Mouse (Mus musculus) ovary, postnatal 14 days (tissue): ENCODE results near the gene Junb.

Experiments
- DNase-seq: peaks from one replicate; pipeline ENCODE4 v3.0.0; 2022; ENCODE audit warnings: low spot score

The Junb gene

DNA sequence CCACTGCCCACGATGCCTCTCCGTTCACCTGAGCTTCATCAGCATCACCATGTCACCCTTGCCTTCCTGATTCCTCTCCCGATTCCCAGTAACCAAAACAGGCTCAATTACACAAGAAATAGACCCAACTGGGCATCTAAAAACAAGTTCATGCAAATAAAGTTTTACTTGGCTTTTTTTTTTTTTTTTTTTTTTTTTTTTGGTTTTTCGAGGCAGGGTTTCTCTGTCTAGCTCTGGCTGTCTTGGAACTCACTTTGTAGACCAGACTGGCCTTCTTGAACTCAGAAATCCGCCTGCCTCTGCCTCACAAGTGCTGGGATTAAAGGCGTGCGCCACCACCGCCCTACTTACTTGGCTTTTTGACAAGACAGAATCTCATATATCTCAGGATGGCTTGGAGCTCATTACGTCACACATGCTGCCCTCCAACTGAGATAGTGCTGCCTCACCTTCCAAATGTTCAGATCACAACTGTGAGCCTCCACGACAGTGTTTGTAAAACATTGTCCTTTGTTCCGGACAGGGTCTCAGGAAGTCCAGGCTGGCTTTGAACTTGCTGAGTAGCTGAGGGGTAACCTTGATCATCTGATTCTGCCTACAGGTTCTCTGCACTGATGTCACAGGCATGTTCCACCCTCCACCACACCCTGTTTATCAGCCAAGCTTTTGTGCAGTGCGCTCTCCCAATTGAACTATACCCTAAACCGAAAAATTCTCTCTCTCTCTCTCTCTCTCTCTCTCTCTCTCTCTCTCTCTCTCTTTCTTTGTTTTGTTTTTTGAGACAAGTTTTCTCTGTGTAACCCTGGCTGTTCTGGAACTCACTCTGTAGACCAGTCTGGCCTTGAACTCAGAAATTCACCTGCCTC is 40.7 kb downstream of the Junb start:
- DNase-seq, result no peak

DNA sequence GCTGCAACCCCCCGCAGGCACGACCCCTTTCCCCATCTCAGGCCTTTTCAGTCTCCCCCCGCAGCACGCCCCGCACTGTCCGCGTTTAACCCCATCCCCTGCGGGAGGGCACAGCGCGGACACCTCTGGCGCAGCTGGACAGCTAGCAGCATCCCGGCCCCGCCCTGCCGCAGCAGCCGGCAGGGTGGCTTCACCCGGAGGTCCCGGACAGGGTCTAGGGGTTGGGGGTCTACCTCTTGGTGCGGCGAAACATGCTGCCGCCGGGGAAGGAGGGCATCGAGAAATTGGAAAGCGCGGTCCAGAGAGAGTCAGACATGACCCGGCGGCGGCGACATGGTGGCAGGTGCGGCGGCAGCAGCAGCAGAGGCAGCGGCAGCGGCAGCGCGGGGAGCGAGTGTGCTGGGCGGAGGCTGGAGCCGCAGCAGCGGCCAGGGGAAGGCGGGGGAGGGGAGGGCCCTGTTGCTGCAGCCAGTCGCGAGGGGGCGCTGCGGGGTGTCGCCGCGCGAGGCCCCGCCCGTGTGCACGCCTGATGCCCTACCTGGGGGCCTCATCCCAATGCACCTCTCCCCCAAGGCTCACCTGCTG is 41.5 kb downstream of the Junb start, which contains the start of gene Mast1:
Gene Mast1 (minus strand): TSS at position 398 of the 585 bp plus-strand sequence.
- peak; percentile 33 for DNase-seq

- no peak for DNase-seq
These were observed 42.2 kb downstream of the Junb start for GRCm38 (mm10) chr8:84936041-84936961.

DNA sequence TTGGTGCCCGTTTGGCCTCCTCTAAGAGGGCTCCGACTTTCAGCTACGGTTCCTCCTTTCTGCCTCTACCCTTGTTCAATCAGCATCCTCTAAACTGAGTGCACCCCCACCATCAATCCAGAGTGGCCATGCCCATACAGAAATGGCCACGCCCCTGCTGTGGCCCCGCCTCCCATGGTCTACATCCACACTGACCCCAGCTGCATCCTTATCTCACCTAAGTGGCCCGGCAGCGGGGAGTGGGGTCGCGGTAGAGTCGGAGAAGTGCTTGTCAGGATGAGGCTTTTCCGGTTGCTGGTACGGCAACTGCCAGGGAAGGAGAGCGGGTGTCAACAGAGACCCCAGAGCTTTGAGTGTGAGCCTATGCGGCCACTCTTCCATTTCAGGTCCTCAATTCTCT is 43.0 kb downstream of the Junb start:
- DNase-seq, result no peak

GRCm38 (mm10) chr8:84934860-84935259 is 43.7 kb downstream of the Junb start:
- no peak for DNase-seq

- no peak for DNase-seq
These were observed 44.6 kb downstream of the Junb start for GRCm38 (mm10) chr8:84933767-84934559.

GRCm38 (mm10) chr8:84930582-84930981 is 47.9 kb downstream of the Junb start:
- no peak for DNase-seq

GRCm38 (mm10) chr8:84928456-84929306 is 49.8 kb downstream of the Junb start:
- DNase-seq, result peak; percentile 57

- no peak for DNase-seq
These were observed 51.0 kb downstream of the Junb start for GRCm38 (mm10) chr8:84927513-84927912.

DNA sequence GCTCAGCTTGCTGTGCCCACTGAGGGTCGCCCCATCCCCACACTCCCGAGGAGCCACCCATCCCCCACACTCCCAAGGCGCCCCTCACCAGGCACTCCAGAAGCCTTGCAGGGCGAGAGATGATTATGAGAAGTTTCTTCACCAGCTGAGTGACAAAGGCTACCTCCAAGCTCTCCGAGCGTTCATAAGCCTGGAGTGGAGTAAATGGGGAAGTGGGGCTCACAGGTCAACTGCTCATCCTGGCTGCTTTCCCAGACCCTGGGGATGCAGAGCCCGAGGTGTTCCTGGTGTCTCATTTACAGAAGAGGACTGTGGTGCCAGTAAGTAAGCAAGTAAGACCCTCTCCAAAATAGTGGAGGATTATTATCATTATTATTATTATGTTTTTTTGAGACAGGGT is 53.0 kb downstream of the Junb start:
- DNase-seq, result no peak
